Mouse (Mus musculus): Measurements from ENCODE around the gene Gsg1l.

DNA sequence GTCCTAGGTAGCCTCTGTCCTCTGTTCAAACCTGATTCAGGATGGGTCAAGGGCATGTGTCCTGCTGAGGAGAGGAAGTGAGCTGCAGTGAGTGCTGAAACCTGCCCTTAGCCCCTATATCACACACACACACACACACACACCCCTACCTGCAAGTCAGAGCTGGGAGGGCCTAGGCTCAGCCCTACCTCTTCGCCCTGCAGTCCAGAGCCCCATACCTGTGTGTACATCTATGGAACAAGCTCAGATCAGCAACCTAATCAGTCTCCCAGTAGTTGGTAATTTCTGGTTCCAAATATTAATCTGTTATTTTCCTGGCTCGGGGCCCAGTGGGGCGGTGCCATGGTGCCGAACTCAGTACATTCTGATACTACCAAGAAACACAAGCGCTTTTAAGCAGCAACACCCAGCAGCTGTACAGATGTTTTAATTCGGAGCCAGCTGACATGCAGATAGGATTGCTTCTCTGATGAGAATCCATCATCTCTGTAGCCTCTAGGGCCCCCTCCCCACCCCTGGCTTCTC, 208.2 kb downstream of the Gsg1l start:
- TF ChIP-seq CTCF (IDR thresholded peaks at IDR 0.05; ENCODE audit: extremely low read depth, insufficient read depth, insufficient read length, insufficient replicate concordance), result no peak
- TF ChIP-seq POLR2A (IDR thresholded peaks at IDR 0.05; ENCODE audit: low read depth, low read length), result no peak
